In genomic region chr1:52008443-52008842, GRCm38 (mm10) we compare ENCODE assay signal across 8 mouse cellular contexts. TPM values are rescaled to one million over a fixed set of nuclear protein-coding genes. Genes with fewer than 3 reads are reported as not detected.
A peak's percentile ranks its signal among the peaks of the same experiment; 100 is the strongest.
DNase-seq lines count a peak whose midpoint lies in the region; ATAC-seq lines count a peak whose summit lies in the region.

No protein-coding gene starts in this region.

- no peaks in the 10 kb centered on the region for H3K36me3 ChIP-seq in neural tube, embryonic 11.5 days (ENCODE audit: control insufficient read depth, insufficient read depth, low read length)
- H3K36me3 ChIP-seq in forebrain, embryonic 16.5 days (ENCODE audit: control insufficient read depth, insufficient read depth) = no peaks in the 10 kb centered on the region
- no peaks in the 10 kb centered on the region for H3K36me3 ChIP-seq in macrophage (ENCODE audit: inconsistent target)
- H3K36me3 ChIP-seq in stomach, embryonic 14.5 days (ENCODE audit: control insufficient read depth, insufficient read depth, low read length) = no peaks in the 10 kb centered on the region

- H3K9ac ChIP-seq in neural tube, embryonic 11.5 days (ENCODE audit: low read length) = 0 out of 2 replicates have a peak overlapping the region, but pooled peaks have one; percentile 1
- peak overlapping the region; percentile 35 for H3K9ac ChIP-seq in forebrain, embryonic 16.5 days (replicated peaks; ENCODE audit: low read depth, low read length)
- H3K9ac ChIP-seq in stomach, embryonic 14.5 days (replicated peaks; ENCODE audit: low read depth, low read length) = peak overlapping the region; percentile 15; the same call in 1 of the 2 replicates

- peak overlapping the region; percentile 27 for H3K4me2 ChIP-seq in neural tube, embryonic 11.5 days (ENCODE audit: low read depth)
- H3K4me2 ChIP-seq in forebrain, embryonic 16.5 days (ENCODE audit: low read length) = peak overlapping the region; percentile 56
- H3K4me2 ChIP-seq in stomach, embryonic 14.5 days (replicated peaks; ENCODE audit: low read depth, low read length) = peak overlapping the region; percentile 49

- 8% methylated on average over 11 of the region's 11 CpGs for WGBS in neural tube, embryonic 11.5 days
- WGBS in forebrain, embryonic 16.5 days = 7% methylated on average over 11 of the region's 11 CpGs
- WGBS in macrophage (ENCODE audit: missing documents) = 7% methylated on average over 11 of the region's 11 CpGs
- WGBS in stomach, embryonic 14.5 days = 5% methylated on average over 11 of the region's 11 CpGs

- 0 out of 2 replicates have a peak overlapping the region, but pooled peaks have one; percentile 1 for H3K4me3 ChIP-seq in neural tube, embryonic 11.5 days (ENCODE audit: low read depth, low read length)
- H3K4me3 ChIP-seq in forebrain, embryonic 16.5 days (replicated peaks; ENCODE audit: low read length) = peak overlapping the region; percentile 30
- H3K4me3 ChIP-seq in macrophage (ENCODE audit: inconsistent target) = peak overlapping the region; percentile 63
- H3K4me3 ChIP-seq in stomach, embryonic 14.5 days (ENCODE audit: low read depth, low read length) = peak overlapping the region; percentile 31

- no peaks in the 10 kb centered on the region for H3K9me3 ChIP-seq in neural tube, embryonic 11.5 days (ENCODE audit: control insufficient read depth, low read length)
- H3K9me3 ChIP-seq in forebrain, embryonic 16.5 days (ENCODE audit: control insufficient read depth, low read length) = no peaks in the 10 kb centered on the region
- H3K9me3 ChIP-seq in stomach, embryonic 14.5 days (ENCODE audit: control insufficient read depth, low read depth, low read length) = no peaks in the 10 kb centered on the region

- peak; percentile 25 for DNase-seq in neural tube, embryonic 11.5 days (ENCODE audit: low spot score)
- no peak for DNase-seq in neural tube, embryonic 10.5 days (ENCODE audit: extremely low spot score, low spot score)
- peak; percentile 17 for DNase-seq in kidney, postnatal 14 days
- DNase-seq in frontal cortex, postnatal 36 days (ENCODE audit: low spot score in 2 of 2) = no peak
- DNase-seq in right cerebral cortex, adult 2 months (ENCODE audit: low spot score in 2 of 2) = no peak

- no peak overlapping the region for H3K27ac ChIP-seq in neural tube, embryonic 11.5 days (ENCODE audit: low read depth, low read length)
- H3K27ac ChIP-seq in forebrain, embryonic 16.5 days (ENCODE audit: low read length) = no peak overlapping the region
- H3K27ac ChIP-seq in macrophage = peak overlapping the region; percentile 12; the same call in 1 of the 2 replicates
- no peak overlapping the region for H3K27ac ChIP-seq in stomach, embryonic 14.5 days (ENCODE audit: low read length)

- no peak for ATAC-seq in neural tube, embryonic 11.5 days (ENCODE audit: insufficient read depth, low FRiP score, low TSS enrichment)
- no peak for ATAC-seq in forebrain, embryonic 16.5 days
- 0 out of 2 replicates have a peak, but pooled peaks have one; percentile 46 for ATAC-seq in stomach, embryonic 14.5 days (ENCODE audit: insufficient number of reproducible peaks, insufficient read depth, low FRiP score, low read depth)

- peaks cover 6% of the 10 kb centered on the region; the same call in 1 of the 2 replicates for H3K4me1 ChIP-seq in neural tube, embryonic 11.5 days (ENCODE audit: control insufficient read depth, insufficient read depth, low read length)
- H3K4me1 ChIP-seq in forebrain, embryonic 16.5 days (replicated peaks; ENCODE audit: control insufficient read depth, insufficient read depth, low read length) = peaks cover 7% of the 10 kb centered on the region
- H3K4me1 ChIP-seq in stomach, embryonic 14.5 days (ENCODE audit: control insufficient read depth, insufficient read depth, low read length) = no peaks in the 10 kb centered on the region

- no peaks in the 10 kb centered on the region for H3K79me2 ChIP-seq in macrophage (ENCODE audit: inconsistent target)

- no peaks in the 10 kb centered on the region for H3K27me3 ChIP-seq in neural tube, embryonic 11.5 days (ENCODE audit: control insufficient read depth, insufficient read depth, low read length)
- H3K27me3 ChIP-seq in forebrain, embryonic 16.5 days (replicated peaks; ENCODE audit: control insufficient read depth, insufficient read depth, low read length) = no peaks in the 10 kb centered on the region
- no peaks in the 10 kb centered on the region for H3K27me3 ChIP-seq in stomach, embryonic 14.5 days (ENCODE audit: control insufficient read depth, insufficient read depth, low read length)

RNA-seq across cellular contexts. Expression of gene Stat4, which starts 21.5 kb away (rescaled TPM):
- polyA plus RNA-seq in neural tube, embryonic 11.5 days (2014; fragmentation: Nextera tagmentation; extraction: Ambion mirVana) = 0.43 and 1.1 TPM in 2 replicates
- polyA plus RNA-seq in forebrain, embryonic 16.5 days (2015; fragmentation: Nextera tagmentation; extraction: Ambion mirVana) = 0.46 and 0.78 TPM in 2 replicates
- 10 to 100 TPM in 1 of 26 experiments, 1 to 10 TPM in 23, under 1 TPM in 2; 0.54 to 10.7 (median 3.3) TPM for total RNA-seq in macrophage (2018; cell fraction: chromatin; rRNA removed)
- 1 to 10 TPM; 1.1 to 4.9 (median 2.2) TPM for total RNA-seq in macrophage (2018; cell fraction: cytosol; rRNA removed)
- total RNA-seq in macrophage (2018; cell fraction: nucleus; rRNA removed) = 1 to 10 TPM; 1.3 to 8.0 (median 4.3) TPM
- 1.8 to 2.7 TPM (median 2.1 TPM) in 3 replicates for polyA plus RNA-seq in macrophage (2018)
- 3.6 and 4.4 TPM in 2 replicates for polyA plus RNA-seq in stomach, embryonic 14.5 days (2014; fragmentation: Nextera tagmentation; extraction: Ambion mirVana)

Comparison
In these comparisons a context has a peak if more than half of its experiments do, and no peak if none do; other contexts are left out.
1. DNase-seq: peak in neural tube, embryonic 11.5 days (single experiment) and kidney, postnatal 14 days (single experiment); none in neural tube, embryonic 10.5 days (single experiment), frontal cortex, postnatal 36 days (0 of 2) and right cerebral cortex, adult 2 months (0 of 2).
2. H3K4me3 ChIP-seq: peak in every context shown above with its lines; median percentile 63 in macrophage; 31 in stomach, embryonic 14.5 days; 30 in forebrain, embryonic 16.5 days; 1 in neural tube, embryonic 11.5 days.
3. Peak in every context shown above with its lines, with median percentiles within 50 percentile points of each other: H3K4me2 ChIP-seq and H3K9ac ChIP-seq.